Mouse (Mus musculus) c-Kit-positive CD71-positive TER-119-negative erythroid progenitor cells, embryonic 14.5 days (primary cell): Measurements from ENCODE around the gene Tmprss12.
"Not testable (repeated sequence)": the region's sequence is repeated elsewhere in the genome, so short reads cannot be mapped to it uniquely, and the experiment has no call there.

Experiments used
- DNase-seq: peaks from one replicate; pipeline ENCODE4 v3.0.0-alpha.2; 2013; ENCODE audit warnings: low read depth

Tmprss12 gene

DNA sequence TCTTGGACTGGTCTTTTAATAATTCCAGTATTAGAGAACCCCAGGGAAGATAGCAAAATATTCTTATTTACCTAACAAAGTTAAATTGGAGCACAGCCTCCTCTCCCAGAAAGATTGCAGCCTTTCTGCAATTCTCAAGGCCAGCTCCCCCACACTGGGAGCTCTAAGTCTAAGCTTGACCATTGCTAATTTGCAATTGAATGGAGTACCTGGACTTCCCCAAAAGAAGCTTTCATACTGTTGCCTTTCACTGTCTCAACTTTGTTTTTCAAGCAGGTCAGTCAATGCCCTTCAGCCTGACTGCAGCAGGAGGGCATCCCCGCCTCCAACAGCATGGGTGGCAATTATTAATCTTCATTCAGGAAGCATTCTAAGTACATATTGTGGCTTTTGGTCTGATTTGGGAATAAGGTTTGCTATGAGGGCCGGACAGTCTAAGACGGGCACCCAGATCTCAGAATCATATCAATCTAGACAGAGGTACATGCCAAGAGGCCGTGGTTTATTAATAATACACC is 6.8 kb upstream of the Tmprss12 start:
- not testable (repeated sequence) for DNase-seq

DNA sequence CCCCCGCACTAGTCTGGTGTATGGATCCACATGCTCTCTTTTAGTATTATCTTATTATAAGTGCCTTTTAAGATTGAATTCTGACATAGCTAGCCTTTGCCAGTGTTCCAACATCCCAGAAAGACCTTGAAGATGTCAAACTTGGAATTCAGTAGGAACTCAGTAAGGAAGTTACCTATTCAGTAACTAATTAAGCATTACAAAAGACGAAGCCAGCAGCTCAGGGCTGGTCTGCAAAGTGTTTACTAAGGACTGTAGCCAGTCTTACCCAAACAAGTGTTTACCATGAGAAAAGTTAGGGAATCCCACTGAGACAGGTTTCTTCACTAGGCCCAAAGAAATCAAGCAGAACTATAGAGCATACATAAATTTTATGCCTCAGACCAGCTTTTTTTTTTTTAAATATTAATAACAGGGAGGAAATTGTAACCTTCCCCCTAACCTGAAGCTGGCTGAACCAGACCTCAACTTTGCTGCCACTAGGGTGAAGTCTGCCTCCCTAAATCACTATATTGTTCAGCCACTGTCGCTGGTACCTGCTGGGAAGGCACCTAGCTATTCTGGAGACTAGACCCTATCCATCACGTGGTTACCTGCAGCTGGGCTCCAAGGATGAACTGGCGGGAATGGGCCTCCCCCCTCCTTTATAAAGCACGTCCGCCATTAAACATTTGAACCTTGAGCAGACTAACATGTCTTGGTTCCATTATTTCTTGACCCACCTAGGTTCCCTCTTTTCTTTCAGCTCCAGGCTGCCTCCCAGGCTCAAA is 5.7 kb upstream of the Tmprss12 start:
- DNase-seq: no peak

DNA sequence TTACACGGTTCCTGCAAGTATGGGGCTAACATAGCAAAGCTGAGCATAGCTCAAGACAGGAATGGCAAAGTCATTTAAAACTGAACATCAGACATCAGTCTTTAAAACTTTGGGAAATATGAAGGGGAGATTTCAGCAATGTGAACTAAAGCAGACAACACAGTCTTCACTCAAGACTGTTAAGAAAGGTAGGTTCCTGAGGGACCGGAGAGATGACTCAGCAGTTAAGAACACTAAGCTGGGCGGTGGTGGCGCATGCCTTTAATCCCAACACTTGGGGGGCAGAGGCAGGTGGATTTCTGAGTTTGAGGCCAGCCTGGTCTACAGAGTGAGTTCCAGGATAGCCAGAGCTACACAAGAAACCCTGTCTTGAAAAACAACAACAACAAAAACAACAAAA is 4.2 kb upstream of the Tmprss12 start:
- DNase-seq: no peak

DNA sequence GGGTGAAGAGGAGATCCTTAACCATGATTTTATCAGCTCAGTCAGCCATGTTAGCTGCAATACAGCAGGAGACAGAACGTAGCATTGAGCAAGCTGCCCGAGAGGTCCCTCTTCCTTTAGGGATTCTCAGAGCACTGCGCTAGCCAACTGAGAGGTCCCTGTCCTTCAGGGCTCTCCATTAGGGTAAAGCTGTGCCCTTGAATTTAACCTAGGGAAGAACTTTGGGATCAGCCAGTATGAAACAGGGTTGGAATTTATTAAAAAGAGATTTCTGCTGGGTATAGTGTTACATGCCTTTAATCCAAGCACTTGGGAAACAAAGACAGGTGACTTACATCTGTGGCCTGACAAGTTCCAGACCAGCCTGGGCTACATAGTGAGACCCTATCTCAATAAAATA is 3.1 kb upstream of the Tmprss12 start:
- no peak for DNase-seq

DNA sequence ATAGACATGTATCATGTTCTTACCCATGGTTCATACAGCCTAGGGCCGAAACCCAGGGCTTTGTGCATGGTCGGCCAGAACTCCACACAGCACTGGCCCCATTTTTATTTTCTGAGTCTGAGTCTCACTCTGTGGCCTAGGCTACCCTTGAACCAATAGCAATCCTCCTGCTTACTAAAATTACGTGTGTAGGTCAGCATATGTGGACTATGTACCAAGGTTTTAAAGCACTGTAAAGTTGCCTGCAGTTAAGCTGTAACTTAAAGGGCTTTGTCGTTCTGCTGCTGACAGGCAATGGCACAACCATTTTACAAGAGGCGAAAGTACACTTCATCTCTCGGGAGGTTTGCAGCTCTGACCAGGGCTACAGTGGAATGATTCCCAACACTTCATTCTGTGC is 8.3 kb downstream of the Tmprss12 start:
- no peak for DNase-seq

DNA sequence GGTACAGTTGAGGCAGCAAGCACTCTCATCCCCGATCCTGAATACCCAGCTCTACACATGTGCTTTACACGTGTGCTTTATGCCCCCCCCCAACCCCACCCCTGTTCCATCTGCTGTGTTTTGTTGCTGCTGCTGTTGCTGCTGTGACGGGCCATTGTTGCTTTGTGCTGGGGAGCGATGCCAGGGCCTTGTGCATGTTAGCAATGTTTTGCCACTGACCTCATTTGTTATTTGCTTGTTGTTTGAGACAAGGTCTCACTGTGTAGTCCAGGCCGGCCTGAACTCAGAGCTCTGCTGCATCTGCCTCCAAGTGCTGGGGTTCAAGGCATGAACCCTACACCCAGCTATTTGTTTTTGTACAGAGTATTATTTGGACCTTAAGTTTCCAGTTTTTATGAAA is 10.2 kb downstream of the Tmprss12 start:
- no peak for DNase-seq

DNA sequence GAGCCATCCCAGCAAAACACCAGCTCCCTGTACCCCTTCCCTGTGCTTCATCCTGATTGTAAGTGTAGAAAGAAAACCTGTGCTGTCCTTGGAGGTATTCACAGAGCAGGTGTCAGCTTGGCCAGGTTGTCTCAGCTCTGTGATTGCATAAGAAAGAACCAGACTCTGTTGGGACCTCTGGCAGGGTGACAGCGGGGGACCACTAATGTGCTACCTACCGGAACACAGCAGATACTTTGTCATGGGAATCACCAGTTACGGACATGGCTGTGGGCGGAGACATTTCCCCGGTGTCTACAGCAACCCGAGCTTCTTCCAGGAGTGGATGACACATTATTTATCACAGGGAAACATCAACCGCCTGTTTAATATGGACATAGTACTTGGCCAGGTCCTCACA is 11.7 kb downstream of the Tmprss12 start:
- DNase-seq: no peak

DNA sequence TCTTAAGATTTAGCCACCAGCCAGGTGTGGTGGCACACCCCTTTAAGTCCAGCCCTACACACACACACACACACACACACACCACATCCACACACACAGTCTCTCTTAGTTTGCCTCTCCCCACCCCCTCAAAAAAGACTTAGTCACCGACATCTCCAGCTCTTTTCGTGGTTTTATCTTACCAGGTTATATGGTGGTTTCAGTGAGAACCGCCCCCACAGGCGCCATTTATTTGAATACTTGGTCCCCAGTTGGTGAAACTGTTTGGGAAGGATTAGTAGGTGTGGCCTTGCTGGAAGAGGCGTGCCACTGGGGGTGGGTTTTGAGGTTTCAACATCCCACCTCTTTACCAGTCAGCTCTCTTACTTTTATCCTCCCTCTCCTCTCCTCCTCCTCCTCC is 17.2 kb downstream of the Tmprss12 start:
- no peak for DNase-seq

DNA sequence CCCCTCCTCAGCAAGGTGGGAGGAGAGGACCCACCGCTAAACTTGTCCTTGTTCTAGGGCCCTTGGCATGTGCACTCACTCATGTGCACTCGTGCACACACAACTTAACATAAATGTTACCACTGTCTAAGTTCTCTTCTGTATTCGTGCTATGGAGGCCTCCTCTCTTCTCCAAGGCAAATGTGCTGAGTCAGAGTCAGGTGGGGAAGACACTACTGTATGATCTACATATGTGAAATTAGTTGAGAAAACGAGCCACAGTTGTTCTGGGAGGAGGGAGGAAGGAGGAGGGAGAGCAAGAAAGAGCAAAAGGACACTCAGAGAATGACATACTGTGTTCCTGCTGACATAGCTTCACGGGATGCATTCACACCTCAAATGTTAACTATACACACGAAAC is 19.9 kb downstream of the Tmprss12 start:
- DNase-seq: no peak

DNA sequence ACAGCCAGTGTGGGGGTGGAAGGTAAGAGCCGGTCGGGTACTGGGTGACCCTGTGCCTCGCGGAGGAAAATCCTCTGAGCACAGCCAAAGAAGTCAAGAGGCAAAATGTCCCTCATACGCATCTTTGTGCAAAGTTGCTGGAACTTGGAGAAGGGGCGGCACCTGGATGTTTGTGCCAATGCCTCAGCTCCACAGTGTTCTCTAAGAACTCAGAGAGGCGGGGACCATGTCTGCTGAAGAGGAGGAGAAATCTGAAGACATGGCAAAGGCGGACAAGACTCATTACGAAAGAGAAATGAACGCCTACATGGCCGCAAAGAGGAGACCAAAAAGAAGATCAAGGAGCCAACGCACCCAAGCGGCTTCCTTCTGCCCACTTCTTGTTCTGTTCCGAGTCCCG is 20.9 kb downstream of the Tmprss12 start:
- DNase-seq: no peak

DNA sequence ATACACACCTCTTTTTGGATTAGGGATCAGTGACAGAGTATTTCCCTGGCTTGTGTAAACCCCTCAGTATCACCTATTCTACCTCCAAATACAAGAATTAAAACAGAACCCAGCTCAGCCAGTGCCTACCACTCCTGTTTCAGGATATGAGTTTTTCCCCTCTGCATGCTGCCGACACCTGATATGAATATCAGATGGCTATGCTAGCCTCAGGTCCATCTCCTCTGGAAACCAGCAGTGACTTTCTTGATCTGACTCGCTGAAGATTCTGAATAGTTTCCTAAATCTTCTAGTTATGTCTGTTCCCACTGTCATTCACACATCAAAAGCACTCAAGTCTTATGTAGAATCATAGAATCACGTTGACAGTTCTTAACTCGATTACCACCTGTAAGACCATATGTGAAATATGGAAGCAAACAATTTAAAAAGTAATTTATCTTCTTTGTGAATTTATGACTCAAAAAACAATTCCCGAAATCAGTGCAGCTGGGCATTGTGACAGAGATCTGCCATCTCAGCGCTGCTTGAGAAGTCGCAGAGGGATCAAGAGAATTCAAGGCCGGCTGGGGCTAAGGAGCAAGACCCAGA is 22.9 kb downstream of the Tmprss12 start:
- DNase-seq: no peak

DNA sequence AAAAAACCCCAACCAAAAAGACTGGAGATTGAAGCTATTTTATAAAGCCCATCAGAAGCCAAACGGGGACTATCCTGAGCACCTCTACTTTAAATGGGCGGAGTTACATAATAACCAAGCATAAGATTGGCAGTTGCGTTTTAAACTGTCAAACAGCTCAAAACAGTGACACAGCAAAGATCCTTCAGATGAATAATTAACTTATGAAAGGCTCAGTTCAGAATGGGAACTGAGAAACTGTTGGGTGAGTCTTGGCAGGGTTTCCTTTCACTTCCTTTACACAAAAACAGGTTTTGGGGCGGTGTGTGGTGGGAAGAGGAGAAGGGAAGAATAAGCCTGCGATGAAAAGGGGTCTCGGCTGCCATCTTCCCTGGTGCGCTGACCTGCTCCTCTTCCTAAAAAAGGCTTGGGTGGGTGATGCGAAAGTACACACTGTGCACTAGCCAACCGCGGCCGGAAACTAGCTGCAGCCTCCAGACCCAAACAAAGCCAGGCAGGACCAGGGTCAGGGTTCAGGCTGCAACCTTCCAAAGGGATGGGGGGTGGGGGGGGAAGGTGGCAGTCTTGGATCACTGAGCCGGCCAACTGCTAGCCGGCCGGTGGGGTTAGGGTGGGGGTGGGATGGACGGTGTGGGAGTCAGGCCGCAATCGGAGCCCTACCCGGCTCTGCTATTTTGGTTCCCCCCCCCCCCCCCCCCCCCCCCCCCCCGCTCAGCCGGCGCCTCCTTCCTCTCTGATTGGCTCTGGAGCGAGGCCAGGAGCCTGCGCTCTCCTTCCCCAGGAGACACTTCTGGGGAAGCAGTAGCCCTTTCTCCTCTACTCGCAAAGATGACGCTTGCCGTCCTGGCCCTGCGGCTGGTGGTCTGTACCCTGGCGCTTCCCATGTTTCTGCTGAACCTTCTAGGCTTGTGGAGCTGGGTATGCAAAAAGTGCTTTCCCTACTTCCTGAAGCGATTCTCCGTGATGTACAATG is 23.7 kb downstream of the Tmprss12 start, which contains the start of gene Mettl7a1:
Mettl7a1 (plus strand) TSS at position 122 of the 973 bp plus-strand sequence.
- DNase-seq: peak; percentile 58

DNA sequence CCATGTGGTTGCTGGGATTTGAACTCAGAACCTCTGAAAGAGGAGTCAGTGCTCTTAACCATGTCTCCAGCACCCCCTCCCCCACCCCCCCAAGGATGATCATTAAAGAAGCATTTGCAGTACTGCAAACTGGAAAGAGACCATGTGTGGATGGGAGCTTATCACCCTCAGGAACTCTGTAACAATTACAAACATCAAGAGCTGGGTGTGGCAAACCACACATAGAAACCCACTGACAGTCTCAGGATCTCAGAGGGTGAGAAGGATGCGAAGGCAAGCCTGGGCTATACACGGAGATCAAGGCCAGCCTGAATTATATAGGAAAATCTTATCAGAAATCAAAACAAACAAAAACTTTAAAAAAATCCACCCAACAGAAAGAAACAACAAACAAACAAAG is 25.6 kb downstream of the Tmprss12 start:
- DNase-seq: no peak

DNA sequence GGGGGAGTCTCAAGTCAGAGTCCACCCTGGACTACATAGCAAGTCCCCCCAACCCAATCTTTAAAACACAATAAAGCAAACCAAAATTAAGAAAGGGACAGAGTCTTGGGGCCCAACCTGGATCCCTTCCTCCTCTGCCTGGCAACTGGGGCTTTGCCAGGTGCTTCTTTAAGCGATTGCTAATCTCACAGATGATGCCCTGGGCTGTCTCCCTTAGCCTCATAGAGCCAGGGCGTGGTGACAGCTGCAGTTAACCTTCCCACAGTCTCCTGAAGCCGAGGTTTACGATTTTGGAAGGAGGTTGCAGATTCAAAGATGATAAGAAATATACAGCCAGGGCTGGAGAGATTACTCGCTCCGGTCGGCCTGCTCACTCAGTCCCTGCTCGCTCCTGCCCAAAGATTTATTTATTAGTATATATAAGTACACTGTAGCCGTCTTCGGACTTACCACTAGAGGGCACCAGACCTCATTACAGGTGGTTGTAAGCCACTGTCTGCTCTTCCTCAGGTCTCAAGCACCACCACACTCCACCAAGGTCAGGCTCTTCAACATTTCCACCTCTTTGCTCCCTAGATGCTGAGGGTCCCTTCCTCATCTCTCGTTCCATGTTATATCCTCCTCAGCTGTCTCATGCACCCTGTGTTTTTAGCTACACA is 26.9 kb downstream of the Tmprss12 start:
- DNase-seq: peak; percentile 46

DNA sequence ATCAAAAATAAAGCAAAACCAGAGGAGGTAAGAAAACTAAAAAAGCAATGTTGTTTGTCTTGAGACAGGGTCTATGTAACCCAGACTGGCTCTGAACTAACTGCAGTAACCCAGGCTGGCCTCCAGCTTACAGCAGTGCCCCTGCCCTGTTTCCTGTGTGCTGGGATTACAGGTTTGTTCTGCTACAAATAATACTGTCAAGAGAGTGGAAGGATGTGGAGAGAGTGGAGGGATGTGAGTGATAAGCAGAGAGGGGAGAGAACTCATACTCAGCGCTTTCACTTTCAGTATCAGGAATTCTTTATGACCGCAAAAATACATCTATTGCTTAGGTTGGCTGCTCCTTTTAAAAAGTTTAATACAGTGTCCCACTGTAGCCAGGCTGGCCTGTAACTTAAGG is 31.7 kb downstream of the Tmprss12 start:
- no peak for DNase-seq

DNA sequence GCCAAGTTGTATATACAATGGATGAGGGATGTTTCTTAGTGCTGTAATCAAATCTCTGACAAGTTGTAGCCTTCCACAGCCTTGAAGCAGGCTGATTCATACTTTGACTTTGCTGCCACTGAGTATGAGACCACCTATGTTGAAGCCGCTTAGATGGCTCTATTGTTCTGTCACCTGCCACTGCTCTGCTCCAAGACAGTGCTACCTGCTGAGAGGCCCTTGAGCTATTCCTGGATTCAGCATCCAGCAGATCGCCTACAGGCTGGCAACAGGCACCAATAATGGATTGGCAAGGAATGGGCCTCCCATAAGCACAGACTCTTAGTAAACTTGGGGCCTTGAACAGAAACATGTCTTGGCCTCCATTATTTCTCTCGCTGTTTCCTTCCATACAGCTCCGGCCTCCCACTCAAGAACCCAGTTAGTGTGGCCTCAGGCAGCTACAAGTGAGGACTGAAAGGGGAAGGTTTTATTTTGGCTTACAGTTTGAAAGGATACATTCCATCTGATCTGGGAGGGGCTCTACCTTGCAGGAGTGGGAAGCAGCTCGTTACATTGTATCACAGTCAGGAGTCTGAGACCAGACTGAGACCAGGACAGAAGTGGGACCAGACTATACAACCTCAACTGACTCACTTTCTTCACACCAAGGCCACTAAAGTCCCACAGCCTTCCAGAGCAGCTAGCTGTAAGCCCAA is 34.0 kb downstream of the Tmprss12 start:
- DNase-seq: no peak

DNA sequence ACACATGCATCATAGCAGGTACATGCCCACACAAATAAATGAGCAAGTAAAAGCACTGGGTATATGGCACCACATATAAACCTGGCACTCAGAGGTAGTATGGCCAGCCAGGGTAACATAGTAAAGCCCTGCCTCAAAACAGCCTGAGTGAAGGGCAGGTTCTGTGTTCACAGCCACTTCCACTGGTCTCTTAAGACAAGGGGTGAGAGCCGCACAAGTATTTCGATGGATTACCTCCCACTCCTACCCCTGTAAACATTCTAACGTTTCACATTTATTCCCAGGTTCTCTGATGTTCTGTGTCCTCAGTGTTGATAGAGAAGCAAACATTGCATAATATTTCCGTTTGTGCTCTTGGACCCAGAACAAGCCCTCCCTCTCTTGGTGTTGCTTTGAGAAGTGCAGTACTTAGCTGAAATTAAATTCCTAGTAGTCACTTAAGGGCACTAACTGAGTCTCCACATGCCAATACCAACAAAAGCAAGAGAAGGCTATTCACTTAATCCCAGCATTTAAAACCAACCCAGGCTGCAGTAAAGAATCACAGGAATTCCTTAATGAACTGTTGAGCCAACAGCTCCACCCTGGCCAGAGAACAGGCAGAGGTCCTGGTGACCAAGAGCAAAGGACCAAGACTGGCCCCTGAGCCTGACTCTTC is 37.5 kb downstream of the Tmprss12 start:
- DNase-seq: not testable (repeated sequence)

DNA sequence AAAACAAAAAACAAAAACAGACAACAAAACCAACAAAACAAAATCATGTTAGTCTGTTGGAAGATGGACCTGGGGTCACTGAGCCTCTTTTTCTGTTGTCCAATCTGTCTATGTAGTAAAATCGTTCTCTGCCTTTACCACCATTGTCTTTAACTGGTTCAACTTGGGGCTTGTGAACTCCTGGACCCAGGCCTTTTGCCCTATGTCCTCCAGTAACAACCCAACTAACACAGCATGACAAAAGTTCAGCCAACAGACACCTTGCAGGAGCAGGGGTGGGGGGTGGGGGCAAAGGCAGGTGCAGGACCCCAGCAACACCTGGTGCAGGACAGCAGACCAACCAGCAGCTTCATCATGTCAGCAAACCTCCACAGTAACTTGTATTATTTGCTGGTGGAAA is 39.2 kb downstream of the Tmprss12 start:
- no peak for DNase-seq

DNA sequence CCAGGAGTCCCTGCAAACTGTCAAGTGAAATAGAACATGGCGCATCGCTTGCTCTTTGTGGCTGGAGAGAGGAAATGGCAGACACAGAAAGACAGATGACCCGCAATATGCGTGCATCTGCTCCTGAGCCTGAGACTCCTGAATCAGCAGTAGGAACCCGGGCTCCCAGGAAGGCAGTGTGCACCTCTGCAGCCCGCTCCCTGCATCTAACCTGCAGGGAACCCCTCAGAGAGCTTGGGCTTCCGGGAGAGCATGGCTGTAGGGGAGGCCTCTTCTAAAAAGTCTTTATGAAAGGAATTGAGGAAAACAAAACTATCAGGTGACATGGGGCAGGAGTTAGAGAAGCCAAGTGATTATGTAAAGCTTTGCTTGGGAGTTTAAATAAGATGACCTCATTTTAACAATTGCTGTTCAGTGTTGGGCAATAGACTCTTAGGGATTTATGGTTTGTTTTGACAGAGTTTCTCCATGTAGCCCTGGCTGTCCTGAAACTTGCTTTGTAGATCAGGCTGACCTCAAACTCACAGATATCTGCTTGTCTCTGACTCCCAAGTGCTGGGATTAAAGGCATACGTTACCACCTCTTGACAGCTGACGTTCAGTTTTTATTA is 39.8 kb downstream of the Tmprss12 start:
- no peak for DNase-seq

DNA sequence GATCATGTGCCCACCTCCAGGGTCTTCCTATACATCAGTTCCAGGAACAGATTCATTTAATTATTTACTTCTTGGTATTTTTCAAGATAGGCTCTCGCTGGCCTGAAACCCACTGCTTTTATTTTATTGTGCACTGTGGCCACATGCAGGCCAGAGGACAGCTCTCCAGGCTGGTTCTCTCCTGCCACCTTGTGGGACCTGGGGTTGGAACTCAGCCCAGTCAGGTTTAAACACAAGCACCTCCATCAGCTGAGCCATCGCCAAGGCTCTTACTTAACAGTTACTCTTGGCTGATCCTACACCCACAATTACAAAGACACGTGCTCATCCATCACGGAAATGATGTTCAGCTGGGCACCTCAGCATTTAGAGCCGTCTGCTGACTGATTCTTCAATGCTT is 40.5 kb downstream of the Tmprss12 start:
- DNase-seq: no peak
